Mouse (Mus musculus): ENCODE data around the gene Nrl.
A peak's percentile ranks its signal among the peaks of the same experiment; 100 is the strongest.

The Nrl gene

DNA sequence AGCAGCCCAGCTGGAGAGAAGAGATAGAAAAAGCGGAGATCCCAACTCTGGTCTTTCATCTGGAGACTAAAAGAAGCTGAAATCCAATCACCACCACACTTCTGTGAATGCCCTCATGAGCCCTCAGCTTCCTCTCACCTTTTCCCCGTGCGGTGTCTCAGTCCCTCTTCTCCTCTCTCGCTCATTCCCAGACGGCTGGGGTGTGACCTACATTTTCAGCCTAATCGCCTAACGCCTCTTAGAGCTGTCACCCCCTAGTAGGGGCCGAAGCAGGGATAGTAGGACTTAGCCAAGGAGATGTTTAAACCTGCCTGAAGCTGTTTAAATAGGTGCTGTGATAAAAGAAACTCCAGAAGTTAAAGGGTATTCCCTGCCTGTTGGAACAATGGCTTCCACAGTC is at the start of gene Nrl:
Gene Nrl, minus strand, starts transcription at position 197 of the 400 bp plus-strand sequence.
- no peak for DNase-seq (ENCODE audit: low read depth, low spot score)

DNA sequence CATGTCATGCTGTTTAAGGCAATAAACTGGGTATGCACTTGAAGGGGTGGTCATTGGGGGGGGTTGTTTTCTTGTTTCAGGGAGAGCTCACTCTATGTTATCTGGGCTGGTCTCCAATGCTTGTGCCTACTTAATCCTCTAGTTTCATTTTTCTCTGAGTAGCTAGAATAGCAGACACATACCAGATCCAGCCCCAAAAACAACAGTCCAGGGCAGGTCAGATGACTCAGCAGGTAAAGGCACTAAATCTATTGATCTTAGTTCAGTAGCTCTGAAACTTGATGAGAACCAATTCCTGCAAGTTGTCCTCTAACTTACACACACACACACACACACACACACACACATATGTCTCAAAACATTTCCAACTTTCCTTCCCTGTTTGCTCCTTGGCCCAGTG is 47.0 kb upstream of the Nrl start:
- no peak for DNase-seq (ENCODE audit: low read depth, low spot score)

DNA sequence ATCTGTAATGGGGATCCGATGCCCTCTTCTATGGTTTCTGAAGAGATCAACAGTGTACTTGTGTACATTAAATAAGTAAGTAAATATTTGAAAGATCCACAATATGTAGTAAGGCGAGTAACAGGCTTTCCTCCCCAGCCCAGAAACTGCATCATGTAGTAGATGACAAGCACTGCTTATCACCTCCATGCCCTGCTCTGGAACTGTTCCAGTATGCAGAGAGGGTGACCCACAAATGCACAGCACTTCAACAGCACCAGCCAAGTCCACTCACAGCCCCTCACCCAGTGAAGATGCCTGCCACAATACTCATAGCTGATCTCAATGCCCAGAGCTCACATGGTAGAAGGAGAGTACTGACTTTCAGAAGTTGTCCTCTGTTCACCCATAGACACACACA is 45.8 kb upstream of the Nrl start:
- no peak for DNase-seq (ENCODE audit: low read depth, low spot score)

DNA sequence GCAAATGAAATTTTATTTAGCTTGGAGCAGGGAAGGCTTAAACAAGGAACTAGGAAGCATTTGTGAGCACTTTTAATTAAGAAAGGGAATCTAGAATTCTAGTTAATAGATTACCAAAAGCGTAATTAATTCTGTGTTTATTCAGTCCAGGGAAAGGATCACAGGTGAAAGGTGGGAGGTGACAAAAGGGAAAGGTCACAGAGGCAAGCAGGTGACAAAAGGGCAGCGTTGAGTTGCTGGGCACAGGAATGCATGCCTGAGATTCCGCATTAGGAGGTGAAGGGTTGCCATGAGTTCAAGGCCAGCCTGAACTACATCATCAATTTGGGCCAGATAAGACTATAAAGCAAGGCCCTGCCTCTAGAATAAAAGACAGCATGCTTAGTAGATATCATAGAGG is 42.7 kb upstream of the Nrl start:
- no peak for DNase-seq (ENCODE audit: low read depth, low spot score)

DNA sequence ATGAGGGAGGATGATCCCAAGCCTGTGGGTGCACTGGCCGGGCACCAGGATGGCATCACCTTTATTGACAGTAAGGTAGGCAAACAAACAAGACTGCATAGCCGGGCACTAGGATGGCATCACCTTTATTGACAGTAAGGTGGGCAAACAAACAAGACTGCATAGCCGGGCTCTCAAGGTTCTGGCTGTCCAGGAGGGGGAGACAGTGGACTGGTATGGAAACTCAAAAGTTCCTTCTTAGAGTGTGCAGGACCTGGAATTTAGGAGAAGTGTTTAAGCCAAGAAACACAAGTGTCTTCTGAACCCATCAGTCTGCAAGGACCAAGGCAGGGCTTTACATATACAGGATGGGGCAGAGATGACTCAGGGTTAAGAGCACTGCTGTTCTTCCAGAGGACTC is 41.0 kb upstream of the Nrl start:
- DNase-seq (ENCODE audit: low read depth, low spot score): no peak

DNA sequence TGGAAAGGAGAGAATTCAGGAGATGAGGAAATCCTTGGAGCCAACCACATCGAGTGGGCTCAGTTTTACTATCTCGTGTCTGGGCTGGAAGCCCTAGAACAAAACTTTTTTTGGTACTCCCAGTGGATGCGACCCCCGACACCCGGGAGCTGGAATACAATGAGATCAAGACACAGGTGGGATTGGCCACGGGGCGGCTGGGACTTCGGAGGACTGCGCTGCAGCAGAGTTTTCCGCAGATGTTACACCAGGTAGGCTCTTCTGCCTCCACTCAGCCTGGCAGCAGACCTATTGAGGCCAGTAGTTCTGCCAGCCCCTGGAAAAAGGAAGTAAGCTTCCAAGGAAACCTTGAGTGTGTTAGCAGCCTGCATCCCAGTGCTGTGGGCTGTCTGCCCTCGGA is 38.5 kb upstream of the Nrl start:
- DNase-seq (ENCODE audit: low read depth, low spot score): no peak

DNA sequence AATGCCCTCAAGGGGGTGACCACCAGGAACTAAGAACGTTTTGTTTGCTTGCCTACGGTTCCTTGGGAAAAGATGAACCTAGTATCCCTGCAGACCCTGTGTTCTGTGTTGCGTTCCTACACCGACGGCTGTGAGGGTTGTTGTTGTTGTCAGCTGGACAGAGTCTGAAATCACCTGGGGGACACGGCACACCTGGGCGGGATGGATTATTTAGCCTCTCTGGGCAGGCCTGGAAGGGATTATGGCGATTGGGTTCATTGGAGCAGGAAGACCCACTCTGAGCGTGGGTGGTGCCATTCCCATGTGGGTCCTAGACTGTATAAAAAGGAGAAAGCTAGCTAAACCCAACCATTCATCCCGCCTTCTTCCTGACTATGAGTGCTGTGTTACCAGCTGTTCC is 37.1 kb upstream of the Nrl start:
- no peak for DNase-seq (ENCODE audit: low read depth, low spot score)

DNA sequence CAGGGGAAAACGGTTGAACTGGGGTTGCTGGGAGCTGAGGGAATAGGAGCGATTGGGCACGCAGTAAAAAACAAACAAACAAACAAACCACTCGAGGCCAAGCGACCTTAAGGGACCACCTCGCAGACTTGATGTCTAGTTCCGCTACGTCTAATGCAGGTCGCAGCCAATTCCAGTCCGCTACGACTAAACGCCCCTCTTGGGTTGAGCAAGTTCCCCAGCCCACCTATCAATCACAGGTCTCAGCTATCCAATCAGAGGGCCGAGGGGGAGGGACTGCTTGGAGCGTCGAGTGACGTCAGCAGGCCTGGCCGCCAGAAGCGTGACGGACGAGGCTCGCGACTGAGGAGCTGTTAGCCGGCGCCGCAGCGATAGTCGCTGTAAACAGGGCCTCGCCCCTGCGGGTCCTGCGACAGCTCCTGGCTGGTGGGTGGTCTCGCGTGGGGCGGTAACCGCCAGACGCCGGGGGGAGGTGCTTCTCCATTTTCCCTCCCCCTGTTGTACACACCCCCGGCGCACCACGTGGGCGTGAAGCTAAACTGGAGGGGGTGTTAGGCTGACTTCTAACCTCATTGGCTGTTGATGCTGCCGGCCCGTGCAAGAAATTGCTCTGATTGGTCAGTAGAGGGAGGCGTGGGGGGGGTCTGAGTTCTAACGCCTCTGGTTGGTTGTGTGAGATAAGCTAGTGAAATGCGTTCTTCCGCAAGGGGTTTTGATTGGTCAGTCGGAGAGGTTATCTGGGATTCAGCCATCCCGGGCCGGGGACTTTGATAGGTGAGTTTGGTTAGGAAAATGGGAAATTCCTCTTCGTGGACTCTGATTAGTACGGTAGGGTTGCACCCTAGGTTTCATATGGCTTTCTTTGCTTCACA is 35.7 kb upstream of the Nrl start, which contains the start of gene A730061H03Rik:
Gene A730061H03Rik, minus strand, starts transcription at position 205 of the 872 bp plus-strand sequence.
- DNase-seq (ENCODE audit: low read depth, low spot score): peak; percentile 100

DNA sequence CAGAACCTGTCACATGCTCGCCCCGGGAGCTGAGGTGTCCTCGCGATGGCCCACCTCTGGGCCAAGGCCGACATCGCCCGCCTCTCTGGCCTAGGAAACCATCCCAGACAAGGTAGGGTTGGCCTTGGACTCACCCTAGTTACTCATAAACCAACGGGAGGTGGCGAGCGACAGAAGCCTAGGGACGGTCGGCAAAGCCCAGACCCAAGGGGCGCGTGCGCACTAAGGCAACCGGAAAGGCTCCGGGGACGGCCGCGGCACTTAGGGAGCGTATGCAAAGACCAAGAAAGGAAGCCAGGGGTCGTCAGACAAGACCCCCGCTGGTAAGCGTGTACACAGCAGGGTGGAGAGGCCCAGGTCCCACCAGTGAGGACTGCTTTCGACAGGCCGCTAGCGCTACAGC is 35.0 kb upstream of the Nrl start, which contains the start of gene Dcaf11:
Gene Dcaf11, plus strand, starts transcription at position 208 of the 403 bp plus-strand sequence.
- DNase-seq (ENCODE audit: low read depth, low spot score): peak; percentile 98

DNA sequence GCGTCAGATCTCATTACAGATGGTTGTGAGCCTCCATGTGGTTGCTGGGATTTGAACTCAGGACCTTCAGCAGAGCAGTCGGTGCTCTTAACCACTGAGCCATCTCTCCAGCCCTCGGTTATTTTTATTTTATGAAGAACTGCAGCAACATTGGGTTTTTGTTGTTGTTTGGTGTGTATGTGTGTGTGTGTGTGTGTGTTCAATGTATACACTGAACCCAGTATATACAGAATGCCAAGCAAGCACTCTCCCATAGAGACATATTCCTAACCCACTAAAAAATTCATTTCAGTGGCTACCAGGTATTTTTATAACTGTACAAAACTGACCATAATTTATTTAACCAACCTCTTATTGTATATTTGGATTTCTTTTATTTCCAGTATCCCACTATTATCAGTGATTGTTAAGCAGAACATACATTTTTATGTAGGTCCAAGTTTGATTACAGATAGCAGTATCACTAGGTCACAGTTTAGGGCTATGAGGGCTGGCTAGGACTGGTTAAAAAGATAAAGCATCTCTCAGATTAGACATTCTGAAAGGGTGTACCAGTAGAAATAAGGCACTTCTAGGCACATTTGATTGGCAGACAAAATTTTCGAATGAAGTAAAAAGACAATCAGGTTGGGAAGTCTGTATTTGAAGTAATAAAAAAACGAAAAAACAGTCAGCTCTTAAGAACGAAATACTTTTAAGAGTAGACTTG is 34.1 kb upstream of the Nrl start:
- no peak for DNase-seq (ENCODE audit: low read depth, low spot score)

DNA sequence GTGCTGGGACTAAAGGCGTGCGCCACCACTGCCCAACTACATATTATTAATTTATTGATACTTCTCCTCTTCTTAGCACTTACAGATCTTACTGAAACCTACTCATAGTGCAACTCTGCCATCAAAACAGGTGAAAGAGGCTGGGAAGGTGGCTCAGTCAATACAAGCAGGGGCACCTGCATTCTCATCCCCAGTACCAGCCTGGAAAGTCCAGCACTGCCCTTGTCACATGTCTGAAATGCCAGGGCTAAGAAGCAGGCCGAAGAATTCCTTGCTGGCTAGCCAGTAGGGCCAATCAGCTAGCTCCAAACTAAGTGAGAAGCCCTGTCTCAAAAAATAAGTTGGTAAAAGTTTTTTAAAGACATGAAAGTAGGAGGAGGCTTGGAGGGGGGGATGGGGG is 32.8 kb upstream of the Nrl start:
- no peak for DNase-seq (ENCODE audit: low read depth, low spot score)

DNA sequence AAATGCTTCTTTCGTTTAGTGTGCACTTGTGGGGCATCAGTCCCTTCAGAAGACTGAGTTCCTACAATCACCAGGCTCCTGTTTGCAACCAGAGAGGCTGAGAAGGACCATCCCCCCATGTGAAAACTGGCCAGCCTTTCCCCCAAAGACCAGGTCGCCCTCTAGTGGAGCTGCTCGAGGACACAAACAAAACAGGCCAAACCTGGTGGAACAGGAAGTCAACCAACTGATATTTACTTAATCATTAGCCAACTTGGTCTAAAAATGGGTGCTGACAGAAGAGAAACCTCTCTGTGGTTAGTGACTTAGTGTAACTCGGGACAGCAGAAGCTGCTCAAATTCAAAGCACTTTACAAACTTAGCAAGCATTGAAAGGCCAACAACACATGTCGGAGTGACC is 32.2 kb upstream of the Nrl start:
- peak; percentile 85 for DNase-seq (ENCODE audit: low read depth, low spot score)

DNA sequence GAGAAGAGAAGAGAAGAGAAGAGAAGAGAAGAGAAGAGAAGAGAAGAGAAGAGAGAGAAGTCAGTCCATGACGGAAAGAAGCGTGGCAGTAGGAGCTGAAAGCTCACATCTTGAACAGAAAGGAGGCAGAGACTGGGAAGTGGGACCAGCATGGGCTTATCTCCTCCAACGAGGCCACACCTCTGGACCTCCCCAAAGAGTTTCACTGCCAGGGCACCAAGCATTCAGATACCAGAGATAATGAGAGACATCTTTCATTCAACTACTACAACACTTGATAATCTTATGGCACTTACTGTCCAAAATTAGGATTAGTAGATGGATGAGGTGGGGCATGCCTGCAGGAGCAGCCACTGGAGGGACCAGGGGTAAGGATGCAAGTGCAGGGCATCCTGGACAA is 31.0 kb upstream of the Nrl start:
- no peak for DNase-seq (ENCODE audit: low read depth, low spot score)

DNA sequence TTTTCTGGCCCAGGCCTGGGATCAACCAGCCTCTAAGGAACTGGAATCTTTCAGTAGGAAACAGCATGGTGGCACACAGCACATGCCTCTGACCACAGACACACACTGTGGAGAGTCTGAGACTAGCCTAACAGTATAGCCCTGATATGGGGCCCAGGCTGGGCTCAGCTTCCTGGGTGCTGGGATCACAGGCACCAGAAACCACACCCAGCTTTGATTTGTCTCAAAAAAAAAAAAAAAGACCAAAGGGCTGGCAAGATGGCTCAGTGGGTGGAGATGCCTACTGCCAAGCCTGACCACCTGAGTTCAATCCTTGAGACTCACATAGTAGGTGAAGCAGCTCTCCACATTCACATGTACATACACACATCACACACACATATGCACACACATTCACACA is 29.9 kb upstream of the Nrl start:
- no peak for DNase-seq (ENCODE audit: low read depth, low spot score)

DNA sequence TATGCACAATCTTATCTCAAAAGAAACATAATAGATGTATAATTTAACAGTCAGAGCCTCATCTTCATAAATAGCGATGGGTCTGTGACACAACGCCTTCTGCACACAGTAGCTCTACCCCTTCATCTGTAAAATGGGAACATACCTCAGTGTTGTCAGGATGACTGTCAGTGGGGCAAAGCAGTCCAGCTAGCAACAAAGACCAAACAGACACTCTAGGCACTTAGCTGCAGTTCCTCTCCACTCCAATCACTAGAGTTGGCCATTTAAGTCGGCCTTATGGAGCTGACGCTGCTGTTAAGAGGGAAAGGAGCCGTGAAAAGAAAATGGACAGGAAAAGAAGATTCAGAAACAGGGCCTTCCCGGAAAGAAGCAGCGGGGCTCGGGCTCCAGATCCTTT is 27.0 kb upstream of the Nrl start:
- DNase-seq (ENCODE audit: low read depth, low spot score): peak; percentile 44

DNA sequence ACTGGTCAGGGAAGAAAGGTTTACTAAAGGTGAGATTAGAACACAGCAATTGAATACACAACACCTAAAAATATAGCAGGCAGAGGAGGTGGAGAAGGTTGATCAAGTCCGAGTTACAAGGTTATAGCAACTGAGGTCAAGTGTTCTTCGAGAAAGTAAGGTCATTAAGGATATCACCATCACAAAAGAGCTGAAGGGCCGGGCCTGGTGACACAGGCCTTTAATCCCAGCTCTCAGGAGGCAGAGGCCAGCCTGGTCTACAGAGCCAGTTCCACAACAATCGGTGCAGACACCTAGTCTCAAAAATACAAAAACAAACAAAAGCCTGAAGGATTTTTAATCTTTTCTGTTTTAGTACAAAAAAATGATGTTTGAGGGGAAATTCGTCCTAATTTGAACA is 26.6 kb upstream of the Nrl start:
- peak; percentile 86 for DNase-seq (ENCODE audit: low read depth, low spot score)

DNA sequence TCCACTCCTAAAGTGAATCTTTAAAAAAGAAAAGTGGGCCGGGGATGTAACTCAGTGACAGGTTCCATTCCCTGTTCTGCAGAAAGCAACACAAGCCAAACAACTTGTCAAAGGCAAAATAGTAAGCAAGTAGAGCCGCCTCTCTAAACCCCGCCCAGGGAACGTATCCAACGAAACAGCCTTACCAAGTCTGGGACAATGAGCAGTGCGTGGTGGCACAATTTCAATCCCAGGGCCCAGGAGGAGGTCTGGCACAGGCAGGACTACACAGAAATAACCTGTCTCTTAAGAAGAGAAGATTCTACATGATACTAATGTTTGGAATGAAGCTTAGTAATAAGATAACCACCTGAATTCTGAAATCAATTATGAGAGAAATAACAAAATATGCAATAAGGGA is 25.4 kb upstream of the Nrl start:
- no peak for DNase-seq (ENCODE audit: low read depth, low spot score)

DNA sequence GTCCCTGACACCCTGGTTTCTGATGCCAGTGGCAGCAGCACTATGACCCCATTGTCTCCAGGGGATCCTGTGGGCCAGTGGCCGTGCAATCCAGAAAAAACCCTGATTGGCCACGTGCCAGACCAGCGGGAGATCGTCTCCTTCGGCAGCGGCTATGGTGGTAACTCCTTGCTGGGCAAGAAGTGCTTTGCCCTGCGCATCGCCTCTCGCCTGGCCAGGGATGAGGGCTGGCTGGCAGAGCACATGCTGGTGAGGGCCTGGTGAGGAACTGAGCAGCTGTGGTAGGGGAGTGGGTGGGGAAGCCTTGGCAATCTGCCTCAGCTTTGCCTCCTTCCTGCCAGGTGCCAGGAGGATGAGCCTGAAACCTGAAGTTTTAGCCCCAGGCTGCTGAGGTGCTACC is 19.6 kb upstream of the Nrl start:
- DNase-seq (ENCODE audit: low read depth, low spot score): no peak

DNA sequence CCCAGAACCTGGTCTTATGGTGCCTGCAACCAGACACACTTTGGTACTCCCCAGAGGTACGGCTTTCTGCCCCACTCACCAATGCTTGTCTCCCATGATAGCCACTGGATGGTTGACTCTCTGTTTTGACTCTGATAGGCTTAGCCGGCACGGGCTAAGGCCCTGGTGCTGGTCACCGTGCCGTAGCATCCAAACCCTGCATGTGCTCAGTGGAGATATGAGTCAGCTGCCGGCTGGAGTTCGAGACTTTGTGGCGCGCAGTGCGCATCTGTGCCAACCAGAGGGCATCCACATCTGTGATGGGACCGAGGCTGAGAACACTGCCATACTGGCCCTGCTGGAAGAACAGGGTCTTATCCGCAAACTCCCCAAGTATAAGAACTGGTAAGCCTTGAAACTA is 17.5 kb upstream of the Nrl start:
- no peak for DNase-seq (ENCODE audit: low read depth, low spot score)

DNA sequence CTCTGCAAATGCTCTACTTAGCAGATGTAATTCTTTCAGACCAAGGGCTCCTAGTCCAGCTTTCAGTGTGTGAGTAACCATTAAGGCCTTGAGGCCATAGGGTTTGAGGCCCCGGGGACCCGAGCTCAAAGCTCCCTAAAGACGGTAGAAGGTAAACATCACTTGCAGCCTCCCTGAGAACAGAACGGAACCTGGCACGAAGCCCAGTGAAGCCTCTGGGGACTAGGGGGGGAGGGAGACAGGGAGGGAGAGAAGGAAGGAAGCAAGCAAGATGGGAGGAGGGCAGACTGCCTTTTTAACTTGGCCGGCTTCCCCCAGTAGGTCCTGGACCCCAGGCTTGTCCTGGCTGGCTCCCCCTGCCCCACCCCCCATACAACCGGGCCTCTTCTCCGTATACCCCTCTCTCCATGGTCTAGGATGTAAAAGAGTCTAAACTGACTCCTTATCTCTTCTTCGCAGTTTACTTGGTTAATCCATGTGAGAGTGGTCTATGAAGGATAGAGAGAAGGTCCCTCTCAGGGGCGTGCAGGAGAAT is 16.1 kb upstream of the Nrl start:
- no peak for DNase-seq (ENCODE audit: low read depth, low spot score)

DNA sequence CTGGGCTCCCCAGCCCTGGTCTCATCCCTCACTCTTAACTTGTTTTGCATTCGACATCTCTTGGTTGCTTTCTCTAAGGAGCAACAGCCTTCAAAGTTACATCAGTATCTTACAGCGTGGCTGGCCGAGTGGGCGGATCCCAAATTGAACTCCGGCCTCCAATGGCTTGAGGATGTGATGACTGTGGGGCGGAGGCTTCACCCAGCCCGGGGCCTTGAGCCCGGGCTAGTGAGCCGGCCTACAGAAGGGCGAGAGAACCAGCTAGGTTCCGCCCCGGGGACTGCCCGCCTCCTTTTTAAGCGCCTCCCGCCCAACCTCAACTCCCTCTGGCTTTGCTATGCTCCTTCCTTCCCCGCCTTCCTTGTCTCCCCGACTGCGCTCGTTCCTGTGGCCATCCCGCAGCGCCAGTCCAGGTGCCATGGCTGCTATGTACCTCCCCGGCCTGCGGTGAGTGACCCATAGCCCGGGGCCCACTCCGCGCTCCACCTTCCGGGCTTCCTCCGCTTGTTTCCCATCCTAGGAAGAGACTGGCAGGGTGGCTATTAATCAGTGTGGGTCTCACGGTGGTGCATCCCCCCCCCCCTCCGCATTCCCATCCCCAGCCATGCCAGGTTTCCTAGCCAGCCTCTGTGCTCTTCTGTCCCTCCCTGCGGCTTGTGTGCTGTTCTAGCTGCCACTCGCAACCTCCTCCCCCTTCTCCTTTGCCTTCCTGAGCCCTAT is 15.4 kb upstream of the Nrl start, which contains the start of gene Pck2:
Gene Pck2, plus strand, starts transcription at position 200 of the 720 bp plus-strand sequence.
- peak; percentile 94 for DNase-seq (ENCODE audit: low read depth, low spot score)
